Mouse (Mus musculus): ENCODE results near the gene Mcoln3. TPM values are rescaled to one million over a fixed set of nuclear protein-coding genes. Genes with fewer than 3 reads are reported as not detected.

Mcoln3 gene
- not detected in 2 replicates for total RNA-seq (2014; fragmentation: Nextera tagmentation)
- not detected in 2 replicates for total RNA-seq (2017)

DNA sequence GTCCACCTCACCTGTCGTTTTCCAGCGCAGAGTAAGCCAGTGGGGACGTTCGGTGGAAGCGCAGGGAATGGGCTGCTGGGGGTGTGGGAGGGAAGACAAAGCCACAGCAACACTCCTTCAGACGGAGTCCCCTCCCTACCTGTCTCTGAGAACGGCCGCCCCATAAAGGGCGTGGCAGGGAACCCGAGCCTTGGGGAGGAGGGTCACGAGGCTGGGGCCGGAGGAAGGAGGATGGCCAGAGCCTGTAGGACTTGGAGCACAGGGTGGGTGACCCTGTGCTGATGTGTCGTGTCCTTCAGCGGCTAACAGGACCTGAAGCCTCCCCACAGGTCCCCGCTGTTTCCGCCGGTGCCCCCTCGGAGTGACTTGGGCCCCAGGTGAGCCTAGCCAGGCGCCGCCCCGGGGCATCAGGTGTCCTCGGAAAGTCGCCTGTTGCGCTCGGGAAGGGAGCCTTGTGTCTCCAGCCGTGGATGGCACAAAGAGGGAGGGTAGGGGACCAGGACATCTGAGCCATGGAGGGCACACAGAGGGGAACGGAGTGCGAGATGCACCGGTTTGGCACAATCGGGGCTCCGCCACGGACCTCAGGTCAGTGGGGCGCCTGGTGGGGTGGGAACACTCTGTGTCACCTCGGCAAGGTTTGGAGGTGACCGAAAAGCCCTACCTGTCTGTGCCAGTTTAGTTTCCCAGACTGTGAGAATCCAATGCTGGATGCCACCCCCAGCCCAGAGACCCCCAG is at the start of gene Mcoln3:
TSS of gene Mcoln3 (plus strand) at position 193 of the 739 bp plus-strand sequence.
- ATAC-seq (replicated peaks; ENCODE audit: poor library complexity, severe bottlenecking) = peak; percentile 10; the same call in 1 of the 2 replicates

GRCm38 (mm10) chr3:146069276-146069675 is 48.0 kb upstream of the Mcoln3 start:
- no peak for ATAC-seq (replicated peaks; ENCODE audit: poor library complexity, severe bottlenecking)

GRCm38 (mm10) chr3:146072780-146073179 is 44.5 kb upstream of the Mcoln3 start:
- peak; percentile 55 for ATAC-seq (replicated peaks; ENCODE audit: poor library complexity, severe bottlenecking)

GRCm38 (mm10) chr3:146080241-146080640 is 37.0 kb upstream of the Mcoln3 start:
- no peak for ATAC-seq (replicated peaks; ENCODE audit: poor library complexity, severe bottlenecking)

DNA sequence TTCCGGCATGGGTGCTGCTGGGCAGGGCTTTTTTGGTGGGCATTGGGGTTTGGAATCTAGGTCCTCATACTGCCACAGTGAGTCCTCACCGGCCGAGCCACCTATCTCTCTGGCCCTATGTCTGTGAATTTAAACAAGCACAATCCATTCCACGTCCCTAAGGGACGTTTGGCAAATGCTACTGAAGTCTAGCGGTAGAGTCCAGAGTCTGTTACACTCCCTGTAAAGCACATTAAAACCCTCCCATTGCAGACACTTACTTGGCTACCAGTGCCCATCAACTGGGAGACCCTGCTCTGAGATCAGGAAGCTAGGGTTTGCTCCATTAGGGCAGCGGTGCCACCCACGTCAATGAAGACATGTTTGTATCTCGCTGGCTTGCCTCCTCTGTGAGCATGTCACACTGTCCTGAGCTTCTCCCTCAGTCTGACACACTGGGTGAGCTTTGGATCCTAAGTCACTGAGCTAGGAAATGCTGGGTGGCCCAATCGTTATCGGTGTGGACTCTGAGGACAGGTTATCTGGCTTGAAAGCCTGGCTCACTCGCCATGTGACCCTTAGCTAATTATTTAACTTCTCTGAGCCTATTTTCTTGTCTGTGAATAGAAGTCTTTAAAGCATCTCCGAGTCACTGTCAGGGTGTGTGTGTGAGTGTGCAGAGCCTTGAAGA is 26.1 kb upstream of the Mcoln3 start:
- no peak for ATAC-seq (replicated peaks; ENCODE audit: poor library complexity, severe bottlenecking)

GRCm38 (mm10) chr3:146095066-146095465 is 22.2 kb upstream of the Mcoln3 start:
- ATAC-seq (replicated peaks; ENCODE audit: poor library complexity, severe bottlenecking) = no peak

DNA sequence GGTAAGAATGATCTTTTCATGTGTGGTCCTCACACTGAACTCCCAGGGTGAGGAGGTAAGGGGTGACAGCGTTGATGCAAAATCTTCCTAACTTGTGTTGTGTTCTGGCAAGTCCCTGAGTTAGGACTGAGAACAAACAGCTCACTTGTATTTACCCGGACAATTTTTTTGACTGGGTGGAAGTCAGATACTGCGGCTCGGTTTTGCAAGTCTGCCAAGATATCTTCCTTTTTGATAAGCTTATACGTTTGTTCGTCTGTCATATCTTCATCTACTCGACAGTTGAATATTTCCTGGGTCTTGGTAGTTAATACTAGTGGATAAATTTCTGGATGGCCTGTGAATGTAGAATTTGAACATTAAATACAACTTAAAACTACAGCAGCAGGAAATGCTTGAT is 20.3 kb upstream of the Mcoln3 start:
- ATAC-seq (replicated peaks; ENCODE audit: poor library complexity, severe bottlenecking) = no peak

- no peak for ATAC-seq (replicated peaks; ENCODE audit: poor library complexity, severe bottlenecking)
Measured at GRCm38 (mm10) chr3:146097861-146098260, 19.4 kb upstream of the Mcoln3 start.

DNA sequence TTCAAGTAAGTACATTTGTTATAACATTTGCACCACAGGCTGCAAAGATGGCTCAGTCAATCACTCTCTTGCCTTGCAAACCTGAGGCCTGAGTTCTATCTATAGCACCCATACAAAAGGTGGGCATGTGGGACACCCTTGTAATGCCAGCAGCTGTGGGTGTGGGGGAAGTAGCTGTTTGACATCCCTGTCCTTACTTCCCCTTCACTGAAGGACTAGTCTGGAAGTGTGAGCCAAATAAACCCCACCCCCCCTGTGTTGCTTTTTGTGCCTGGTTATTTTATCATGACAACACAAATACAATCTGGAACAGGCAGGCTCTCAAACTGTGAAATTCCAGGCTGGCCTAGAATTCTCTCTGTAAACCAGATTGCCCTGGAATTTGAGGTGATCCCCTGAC is 17.3 kb upstream of the Mcoln3 start:
- 0 out of 2 replicates have a peak, but pooled peaks have one; percentile 40 for ATAC-seq (replicated peaks; ENCODE audit: poor library complexity, severe bottlenecking)

GRCm38 (mm10) chr3:146102049-146102448 is 15.2 kb upstream of the Mcoln3 start:
- ATAC-seq (replicated peaks; ENCODE audit: poor library complexity, severe bottlenecking) = 0 out of 2 replicates have a peak, but pooled peaks have one; percentile 44

GRCm38 (mm10) chr3:146107116-146107849 is 10.0 kb upstream of the Mcoln3 start:
- ATAC-seq (replicated peaks; ENCODE audit: poor library complexity, severe bottlenecking) = peak; percentile 52

DNA sequence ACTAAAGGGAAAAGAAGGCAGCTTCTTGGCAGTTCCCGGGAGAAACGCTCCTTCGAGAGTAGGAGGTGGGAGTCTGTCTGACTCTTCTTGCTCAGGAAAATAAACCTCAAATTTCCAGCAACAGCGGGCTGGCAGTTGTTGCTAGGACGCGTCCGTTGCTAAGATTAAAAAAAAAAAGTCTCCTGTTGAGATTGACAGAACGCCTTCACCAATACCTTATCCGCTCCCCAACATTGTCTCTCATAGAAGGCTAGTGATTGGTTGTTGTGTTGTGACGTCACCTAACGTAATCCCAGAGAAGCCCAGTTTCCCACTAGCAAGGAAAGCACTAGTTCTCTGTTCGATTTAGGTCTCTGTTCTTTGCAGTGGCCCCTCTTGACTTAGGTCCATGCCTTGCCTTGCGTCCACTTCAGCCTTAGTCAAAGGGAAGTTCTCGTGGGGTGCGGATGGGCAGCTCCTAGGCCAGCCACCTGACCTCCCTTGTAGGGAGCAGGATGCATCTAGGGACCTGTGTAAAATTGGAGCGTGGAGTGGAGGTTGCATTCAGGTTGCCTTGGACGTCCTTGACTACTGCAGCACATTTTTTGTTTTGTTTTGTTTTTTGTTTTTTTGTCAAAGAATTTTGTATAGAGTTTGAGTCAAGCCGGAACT is 9.2 kb upstream of the Mcoln3 start, which contains the start of gene Wdr63:
TSS of gene Wdr63 (minus strand) at position 210 of the 651 bp plus-strand sequence.
- ATAC-seq (replicated peaks; ENCODE audit: poor library complexity, severe bottlenecking) = peak; percentile 67

DNA sequence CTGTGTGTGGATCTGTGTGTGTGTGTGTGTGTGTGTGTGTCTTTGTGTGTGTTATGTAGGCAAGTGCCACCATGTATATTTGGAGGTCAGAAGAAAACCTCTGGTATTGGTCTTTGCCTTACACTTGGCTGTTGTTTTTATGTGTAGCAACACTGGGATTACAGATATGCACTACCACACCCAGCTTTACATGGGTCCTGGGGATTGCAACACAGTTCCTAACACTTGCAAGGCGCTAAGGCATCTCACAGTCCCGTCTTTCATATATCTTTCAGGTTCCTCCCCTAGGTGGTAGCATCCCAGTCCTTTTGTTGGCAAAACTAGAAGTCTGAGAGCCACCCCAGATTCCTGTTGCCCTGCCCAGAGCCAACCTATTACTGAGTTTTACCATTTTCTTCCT is 8.3 kb upstream of the Mcoln3 start:
- ATAC-seq (replicated peaks; ENCODE audit: poor library complexity, severe bottlenecking) = peak; percentile 60

GRCm38 (mm10) chr3:146110358-146110757 is 6.9 kb upstream of the Mcoln3 start:
- ATAC-seq (replicated peaks; ENCODE audit: poor library complexity, severe bottlenecking) = peak; percentile 61

DNA sequence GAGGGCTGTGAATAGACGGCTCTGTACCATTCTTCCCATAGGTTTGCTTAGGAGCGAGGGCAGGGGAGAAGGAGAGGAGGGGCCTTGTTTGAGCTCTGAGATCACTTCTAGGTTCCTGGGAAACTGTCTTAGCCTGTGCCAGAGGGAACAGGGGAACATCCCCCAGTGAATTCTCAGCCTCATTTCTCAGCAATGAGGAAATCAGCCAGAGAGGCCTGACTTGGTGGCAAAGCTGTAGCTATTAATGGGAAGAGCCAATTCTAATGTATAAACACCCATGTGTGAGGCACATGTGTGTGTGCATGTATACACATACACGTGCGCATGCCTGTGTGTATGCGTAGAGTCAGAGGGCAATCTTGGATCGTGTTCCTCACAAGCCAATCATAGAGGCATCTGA is 6.3 kb upstream of the Mcoln3 start:
- no peak for ATAC-seq (replicated peaks; ENCODE audit: poor library complexity, severe bottlenecking)

- peak; percentile 80 for ATAC-seq (replicated peaks; ENCODE audit: poor library complexity, severe bottlenecking)
Measured at GRCm38 (mm10) chr3:146117997-146118457, 777 bp downstream of the Mcoln3 start.

DNA sequence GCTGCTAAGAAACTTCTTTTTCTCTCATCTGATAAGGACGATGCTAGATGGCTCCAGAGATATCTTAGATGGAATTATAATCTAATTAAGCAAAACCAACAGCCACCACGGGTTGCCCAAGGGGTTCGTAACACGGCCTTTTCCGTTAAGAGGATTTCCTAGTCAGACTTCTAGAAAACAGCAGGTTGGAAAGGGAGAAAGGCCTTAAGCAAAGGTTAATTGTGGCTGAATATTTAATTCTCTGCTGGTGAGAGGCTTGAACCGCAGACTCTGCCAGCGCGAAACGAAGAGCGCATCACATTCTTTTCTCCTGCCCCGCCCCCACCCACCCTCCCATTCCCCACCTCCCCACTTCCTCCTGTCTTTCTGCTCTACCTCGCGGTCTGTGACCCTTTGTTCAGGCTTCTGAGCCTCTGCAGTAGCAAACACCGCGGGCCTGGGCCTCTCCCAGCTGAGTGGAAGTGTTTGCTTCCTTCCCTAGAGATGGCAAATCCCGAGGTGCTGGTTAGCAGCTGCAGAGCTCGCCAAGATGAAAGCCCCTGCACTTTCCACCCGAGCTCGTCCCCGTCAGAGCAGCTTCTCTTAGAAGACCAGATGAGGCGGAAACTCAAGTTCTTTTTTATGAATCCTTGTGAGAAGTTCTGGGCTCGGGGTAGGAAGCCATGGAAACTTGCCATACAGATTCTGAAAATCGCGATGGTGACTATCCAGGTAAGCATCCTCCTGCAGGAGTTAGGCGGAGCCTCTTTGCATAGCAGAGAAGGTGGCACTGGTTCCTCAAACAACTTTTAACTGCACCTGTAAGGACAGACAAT is 4.3 kb downstream of the Mcoln3 start:
- peak; percentile 54 for ATAC-seq (replicated peaks; ENCODE audit: poor library complexity, severe bottlenecking)

DNA sequence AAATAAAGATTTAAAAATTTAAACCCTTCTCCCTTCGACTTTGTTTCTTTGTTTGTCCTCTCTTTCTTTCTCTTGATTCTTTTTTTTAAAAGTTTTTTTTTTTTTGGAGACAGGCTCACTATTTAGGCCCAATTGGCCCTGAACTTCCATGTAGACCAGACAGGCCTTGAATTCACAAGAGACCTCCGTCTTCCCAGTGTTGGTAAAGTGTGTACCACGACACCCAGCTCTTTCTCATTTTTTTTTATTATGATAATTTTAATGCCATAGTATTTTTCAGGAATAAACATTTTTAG is 4.8 kb downstream of the Mcoln3 start:
- no peak for ATAC-seq (replicated peaks; ENCODE audit: poor library complexity, severe bottlenecking)

- no peak for ATAC-seq (replicated peaks; ENCODE audit: poor library complexity, severe bottlenecking)
Measured at GRCm38 (mm10) chr3:146122807-146123463, 5.7 kb downstream of the Mcoln3 start.

All from granulocyte monocyte progenitor cell, adult 5-6 weeks (primary cell).